Mouse (Mus musculus) liver, adult 2 months (tissue): ENCODE measurements around the gene Hdac2. TPM values are rescaled to one million over a fixed set of nuclear protein-coding genes. Genes with fewer than 3 reads are reported as not detected.
A peak's percentile ranks its signal among the peaks of the same experiment; 100 is the strongest.

Source experiments
- DNase-seq: peaks from one replicate; pipeline ENCODE4 v3.0.0-alpha.2; 2011; ENCODE audit warnings: low read depth, low spot score; ENCODE audit errors: extremely low read depth
- H3K27ac ChIP-seq: fragments of 200-500 bp; replicated peaks from 2 replicates; pipeline ENCODE4 v1.5.1; 2012; ENCODE audit warnings: low read depth, mild to moderate bottlenecking, control low read depth, inconsistent platforms, low read length; ENCODE audit not compliant: insufficient read depth
- H3K27me3 ChIP-seq: fragments of 200-500 bp; 2 replicates; pipeline ENCODE4 v1.6.1; 2012; ENCODE audit warnings: mild to moderate bottlenecking, moderate library complexity, low read length, inconsistent platforms; ENCODE audit not compliant: control insufficient read depth, insufficient read depth
- H3K36me3 ChIP-seq: fragments of 200-500 bp; 2 replicates; pipeline ENCODE4 v1.6.1; 2012; ENCODE audit warnings: low read length, inconsistent platforms; ENCODE audit not compliant: control insufficient read depth, insufficient read depth
- H3K4me1 ChIP-seq: fragments of 200-500 bp; 2 replicates; pipeline ENCODE4 v1.6.1; 2011; ENCODE audit warnings: low read length; ENCODE audit not compliant: control insufficient read depth, insufficient read depth
- H3K4me3 ChIP-seq: fragments of 200-500 bp; 2 replicates; pipeline ENCODE4 v1.5.1; 2011; ENCODE audit warnings: low read depth, mild to moderate bottlenecking, control low read depth, low read length, moderate library complexity; ENCODE audit not compliant: insufficient read depth
- H3K79me2 ChIP-seq: fragments of 200-500 bp; 2 replicates; pipeline ENCODE4 v1.6.1; 2012; ENCODE audit warnings: inconsistent platforms, mild to moderate bottlenecking, low read length, moderate library complexity; ENCODE audit not compliant: control insufficient read depth, insufficient read depth
- H3K9ac ChIP-seq: fragments of 200-500 bp; 2 replicates; pipeline ENCODE4 v1.6.1; 2012; ENCODE audit warnings: low read depth, mild to moderate bottlenecking, control low read depth, inconsistent platforms, low read length
- CTCF ChIP-seq: fragments of 200-500 bp; IDR thresholded peaks from 2 replicates; pipeline ENCODE4 v1.5.1; 2011; ENCODE audit warnings: low read depth, low read length, control low read depth
- POLR2A ChIP-seq: fragments of 200-500 bp; IDR thresholded peaks from 2 replicates; pipeline ENCODE4 v1.6.1; 2011; ENCODE audit warnings: low read length, control low read depth; ENCODE audit not compliant: insufficient read depth; ENCODE audit errors: extremely low read depth
- WGBS: fragments of 180-500 bp; shearing (Covaris S2); methylation state at CpG from one replicate; pipeline ENCODE4 v1.1.7; 2018; 5-methylcytosine and 5-hydroxymethylcytosine counted together
- polyA plus RNA-seq: library from polyadenylated mRNA; depleted of rRNA; stranded (reverse); fragments of >200 nt; gene quantifications from 2 replicates; pipeline ENCODE4 v1.2.3, GENCODE M21; 2012
- total RNA-seq: library from RNA; depleted of rRNA; stranded (reverse); fragments of >200 nt; gene quantifications from 2 replicates; pipeline ENCODE4 v1.2.3, GENCODE M21; 2014

The Hdac2 gene
- total and polyA plus RNA-seq, 2 experiments = 2.6 to 24.7 TPM

GRCm38 (mm10) chr10:36959563-36960110 is 14.7 kb upstream of the Hdac2 start:
- H3K36me3 ChIP-seq = no peaks in the 10 kb centered on the region
- H3K27me3 ChIP-seq = no peaks in the 10 kb centered on the region
- H3K9ac ChIP-seq = no peak overlapping the region
- TF ChIP-seq CTCF (no peak), POLR2A (no peak)
- H3K27ac ChIP-seq = no peak overlapping the region
- H3K4me3 ChIP-seq = no peak overlapping the region
- no peaks in the 10 kb centered on the region for H3K79me2 ChIP-seq
- 87% methylated on average over 1 of the region's 1 CpGs for WGBS
- H3K4me1 ChIP-seq = no peaks in the 10 kb centered on the region
- DNase-seq = peak; percentile 60

- H3K36me3 ChIP-seq = no peaks in the 10 kb centered on the region
- TF ChIP-seq POLR2A = no peak
- no peak for TF ChIP-seq CTCF
Observed at GRCm38 (mm10) chr10:36964406-36964805, 9.9 kb upstream of the Hdac2 start.

GRCm38 (mm10) chr10:36974676-36975520 is 554 bp downstream of the Hdac2 start:
- no peaks in the 10 kb centered on the region for H3K36me3 ChIP-seq
- WGBS = under 1% methylated on average over 62 of the region's 63 CpGs
- peaks cover 6% of the 10 kb centered on the region; the same call in 1 of the 2 replicates for H3K4me1 ChIP-seq
- H3K9ac ChIP-seq = peak overlapping the region; percentile 89
- no peaks in the 10 kb centered on the region for H3K27me3 ChIP-seq
- H3K27ac ChIP-seq = peak overlapping the region; percentile 85
- TF ChIP-seq CTCF = no peak
- no peak for TF ChIP-seq POLR2A
- DNase-seq = peak; percentile 53
- H3K4me3 ChIP-seq = peak overlapping the region; percentile 68
- H3K79me2 ChIP-seq = peaks cover 20% of the 10 kb centered on the region; the same call in 1 of the 2 replicates

More at GRCm38 (mm10) chr10:36964406-36964805, 9.9 kb upstream of the Hdac2 start:
- H3K27me3 ChIP-seq = no peaks in the 10 kb centered on the region
- no peak for DNase-seq
- H3K79me2 ChIP-seq = no peaks in the 10 kb centered on the region
- no peaks in the 10 kb centered on the region for H3K4me1 ChIP-seq
- no peak overlapping the region for H3K4me3 ChIP-seq
- no peak overlapping the region for H3K9ac ChIP-seq
- no peak overlapping the region for H3K27ac ChIP-seq
- 66% methylated on average over 2 of the region's 2 CpGs for WGBS

- DNase-seq = no peak
- Histone ChIP-seq H3K9ac (no peak overlapping the region), H3K4me1 (no peaks in the 10 kb centered on the region), H3K79me2 (peaks cover 22% of the 10 kb centered on the region; the same call in 1 of the 2 replicates), H3K27ac (no peak overlapping the region), H3K27me3 (no peaks in the 10 kb centered on the region), H3K36me3 (peaks cover 3% of the 10 kb centered on the region), H3K4me3 (no peak overlapping the region)
- TF ChIP-seq POLR2A = no peak
- no peak for TF ChIP-seq CTCF
- WGBS = 97% methylated on average over 4 of the region's 4 CpGs
Observed at GRCm38 (mm10) chr10:36981866-36982265, 7.5 kb downstream of the Hdac2 start.

GRCm38 (mm10) chr10:36992149-36992548 is 17.8 kb downstream of the Hdac2 start:
- 96% methylated on average over 2 of the region's 2 CpGs for WGBS
- no peak overlapping the region for H3K27ac ChIP-seq
- H3K79me2 ChIP-seq = no peaks in the 10 kb centered on the region
- no peak for TF ChIP-seq CTCF
- no peak for TF ChIP-seq POLR2A
- no peaks in the 10 kb centered on the region for H3K27me3 ChIP-seq
- no peak overlapping the region for H3K4me3 ChIP-seq
- DNase-seq = no peak
- H3K36me3 ChIP-seq = peaks cover 53% of the 10 kb centered on the region
- no peak overlapping the region for H3K9ac ChIP-seq
- H3K4me1 ChIP-seq = no peaks in the 10 kb centered on the region
